Mouse (Mus musculus) neural tube, embryonic 14.5 days (tissue): Measurements from ENCODE around the gene Mospd3. TPM values are rescaled to one million over a fixed set of nuclear protein-coding genes. Genes with fewer than 3 reads are reported as not detected.
"Not testable (repeated sequence)": the region's sequence is repeated elsewhere in the genome, so short reads cannot be mapped to it uniquely, and the experiment has no call there.

Source experiments
- ATAC-seq: fragments of 200-750 bp; cut with Nextera tagmentation; 2 replicates; pipeline ENCODE4 v1.8.0; 2017; ENCODE audit warnings: low read depth, mild to moderate bottlenecking, moderate TSS enrichment, moderate library complexity
- H3K27ac ChIP-seq: fragments of 300-500 bp; sonication (generic); 2 replicates; pipeline ENCODE4 v1.5.1; 2014; ENCODE audit warnings: low read depth, mild to moderate bottlenecking, control low read depth, low read length, moderate library complexity, mixed read lengths
- H3K27me3 ChIP-seq: fragments of 300-500 bp; sonication (generic); 2 replicates; pipeline ENCODE4 v1.6.1; 2014; ENCODE audit warnings: low read length; ENCODE audit not compliant: control insufficient read depth, insufficient read depth
- H3K36me3 ChIP-seq: fragments of 300-500 bp; sonication (generic); 2 replicates; pipeline ENCODE4 v1.6.1; 2014; ENCODE audit warnings: low read length, mixed read lengths; ENCODE audit not compliant: control insufficient read depth, insufficient read depth
- H3K4me1 ChIP-seq: fragments of 300-500 bp; sonication (generic); 2 replicates; pipeline ENCODE4 v1.6.1; 2014; ENCODE audit warnings: low read length; ENCODE audit not compliant: control insufficient read depth, insufficient read depth
- H3K4me2 ChIP-seq: fragments of 300-500 bp; sonication (generic); 2 replicates; pipeline ENCODE4 v1.6.1; 2014; ENCODE audit warnings: mild to moderate bottlenecking, low read depth, low read length, control low read depth
- H3K4me3 ChIP-seq: fragments of 300-500 bp; sonication (generic); 2 replicates; pipeline ENCODE4 v1.5.1; 2014; ENCODE audit warnings: low read depth, low read length, control low read depth, mixed read lengths
- H3K9ac ChIP-seq: fragments of 300-500 bp; sonication (generic); replicated peaks from 2 replicates; pipeline ENCODE4 v1.6.1; 2014; ENCODE audit warnings: low read depth, mild to moderate bottlenecking, control low read depth, low read length, mixed read lengths
- H3K9me3 ChIP-seq: fragments of 300-500 bp; sonication (generic); 2 replicates; pipeline ENCODE4 v1.6.1; 2016; ENCODE audit warnings: low read length; ENCODE audit not compliant: control insufficient read depth
- WGBS: fragments of 180-500 bp; shearing (Covaris S2); extraction: QIAGEN DNeasy Blood & Tissue Kit; methylation state at CpG from one replicate; pipeline ENCODE4 v1.1.7; 2014; 5-methylcytosine and 5-hydroxymethylcytosine counted together
- polyA plus RNA-seq: library from polyadenylated mRNA; unstranded; fragments of >200 nt; fragmentation: Nextera tagmentation; extraction: Ambion mirVana; gene quantifications from 2 replicates; pipeline ENCODE4 v1.2.1, GENCODE M21; 2014

Gene Mospd3
- polyA plus RNA-seq, 1 experiment from 2014 or later = 90.7 TPM

GRCm38 (mm10) chr5:137628498-137629305 lies 27.8 kb upstream of the Mospd3 start, which contains the start of the genes Fbxo24, Lrch4 and Gm20605:
Gene Fbxo24, minus strand, starts transcription at chr5:137629002.
Gene Lrch4, plus strand, starts transcription at chr5:137629121.
Gene Gm20605, plus strand, starts transcription at chr5:137629175.
- Histone ChIP-seq H3K4me3 (peak within 1 kb of the TSS; percentile 82), H3K36me3 (0 out of 2 replicates have a peak, but pooled peaks cover under 1% of the 10 kb centered on the region), H3K9me3 (no peaks in the 10 kb centered on the region), H3K4me1 (peaks cover 26% of the 10 kb centered on the region), H3K4me2 (peak within 1 kb of the TSS; percentile 91), H3K27me3 (no peaks in the 10 kb centered on the region), H3K27ac (peak within 1 kb of the TSS; percentile 91), H3K9ac (peak within 1 kb of the TSS; percentile 82)
- WGBS = under 1% methylated on average over 46 of the region's 46 CpGs
- ATAC-seq = peak; percentile 99

GRCm38 (mm10) chr5:137627991-137628390 lies 27.1 kb upstream of the Mospd3 start:
- Histone ChIP-seq H3K4me1 (peaks cover 26% of the 10 kb centered on the region), H3K27me3 (no peaks in the 10 kb centered on the region), H3K4me3 (peak overlapping the region; percentile 47), H3K9me3 (no peaks in the 10 kb centered on the region), H3K27ac (peak overlapping the region; percentile 88), H3K4me2 (peak overlapping the region; percentile 68), H3K36me3 (no peaks in the 10 kb centered on the region), H3K9ac (peak overlapping the region; percentile 54)
- WGBS = 2% methylated on average over 9 of the region's 9 CpGs
- no peak for ATAC-seq

- Histone ChIP-seq H3K9ac (no peak overlapping the region), H3K27me3 (no peaks in the 10 kb centered on the region), H3K27ac (no peak overlapping the region), H3K4me2 (no peak overlapping the region), H3K9me3 (no peaks in the 10 kb centered on the region), H3K4me3 (no peak overlapping the region), H3K36me3 (no peaks in the 10 kb centered on the region), H3K4me1 (0 out of 2 replicates have a peak, but pooled peaks cover 6% of the 10 kb centered on the region)
- 91% methylated on average over 11 of the region's 11 CpGs for WGBS
- no peak for ATAC-seq
Observed at GRCm38 (mm10) chr5:137623937-137624530, 23.2 kb upstream of the Mospd3 start.

- no peak for ATAC-seq
- Histone ChIP-seq H3K4me3 (no peak overlapping the region), H3K9me3 (no peaks in the 10 kb centered on the region), H3K27ac (no peak overlapping the region), H3K27me3 (no peaks in the 10 kb centered on the region), H3K4me1 (no peaks in the 10 kb centered on the region), H3K36me3 (no peaks in the 10 kb centered on the region), H3K4me2 (no peak overlapping the region), H3K9ac (no peak overlapping the region)
- 94% methylated on average over 7 of the region's 7 CpGs for WGBS
Observed at GRCm38 (mm10) chr5:137615347-137615746, 14.5 kb upstream of the Mospd3 start.

- H3K27ac ChIP-seq, ATAC-seq: not testable (repeated sequence)
Observed at GRCm38 (mm10) chr5:137614921-137615320, 14.1 kb upstream of the Mospd3 start.

GRCm38 (mm10) chr5:137613550-137613949 lies 12.7 kb upstream of the Mospd3 start, which contains the start of gene Pcolce:
Gene Pcolce, minus strand, starts transcription at chr5:137613784.
- H3K27ac ChIP-seq = no peak within 1 kb of the TSS
- ATAC-seq = no peak
- H3K4me3 ChIP-seq = no peak within 1 kb of the TSS
- 68% methylated on average over 11 of the region's 11 CpGs for WGBS
- H3K4me1 ChIP-seq = no peaks in the 10 kb centered on the region
- H3K27me3 ChIP-seq = no peaks in the 10 kb centered on the region
- H3K9ac ChIP-seq = no peak within 1 kb of the TSS
- H3K36me3 ChIP-seq = no peaks in the 10 kb centered on the region
- H3K4me2 ChIP-seq = no peak within 1 kb of the TSS
- H3K9me3 ChIP-seq = no peaks in the 10 kb centered on the region

More at GRCm38 (mm10) chr5:137614921-137615320, 14.1 kb upstream of the Mospd3 start:
- H3K4me2 ChIP-seq, H3K4me1 ChIP-seq, H3K4me3 ChIP-seq, H3K9ac ChIP-seq, H3K9me3 ChIP-seq, H3K27me3 ChIP-seq, H3K36me3 ChIP-seq: not testable (repeated sequence)
- WGBS = 90% methylated on average over 2 of the region's 2 CpGs

GRCm38 (mm10) chr5:137613076-137613475 lies 12.2 kb upstream of the Mospd3 start:
- H3K9me3 ChIP-seq = no peaks in the 10 kb centered on the region
- WGBS = 79% methylated on average over 5 of the region's 5 CpGs
- H3K27ac ChIP-seq = no peak overlapping the region
- H3K36me3 ChIP-seq = no peaks in the 10 kb centered on the region
- H3K4me2 ChIP-seq = no peak overlapping the region
- H3K27me3 ChIP-seq = no peaks in the 10 kb centered on the region
- ATAC-seq = no peak
- peaks cover 1% of the 10 kb centered on the region; the same call in 1 of the 2 replicates for H3K4me1 ChIP-seq
- H3K9ac ChIP-seq = no peak overlapping the region
- no peak overlapping the region for H3K4me3 ChIP-seq

GRCm38 (mm10) chr5:137611245-137611602 lies 10.4 kb upstream of the Mospd3 start:
- Histone ChIP-seq H3K4me2 (peak overlapping the region; percentile 18; the same call in 1 of the 2 replicates), H3K9me3 (no peaks in the 10 kb centered on the region), H3K4me3 (no peak overlapping the region), H3K36me3 (no peaks in the 10 kb centered on the region), H3K4me1 (peaks cover 5% of the 10 kb centered on the region; the same call in 1 of the 2 replicates), H3K27me3 (no peaks in the 10 kb centered on the region), H3K9ac (no peak overlapping the region), H3K27ac (no peak overlapping the region)
- no peak for ATAC-seq
- WGBS = 36% methylated on average over 6 of the region's 6 CpGs
